Mouse (Mus musculus): Measurements from ENCODE around the gene 5330417H12Rik. TPM values are rescaled to one million over a fixed set of nuclear protein-coding genes. Genes with fewer than 3 reads are reported as not detected.

Gene 5330417H12Rik
- total and polyA plus RNA-seq, 3 experiments = not detected

DNA sequence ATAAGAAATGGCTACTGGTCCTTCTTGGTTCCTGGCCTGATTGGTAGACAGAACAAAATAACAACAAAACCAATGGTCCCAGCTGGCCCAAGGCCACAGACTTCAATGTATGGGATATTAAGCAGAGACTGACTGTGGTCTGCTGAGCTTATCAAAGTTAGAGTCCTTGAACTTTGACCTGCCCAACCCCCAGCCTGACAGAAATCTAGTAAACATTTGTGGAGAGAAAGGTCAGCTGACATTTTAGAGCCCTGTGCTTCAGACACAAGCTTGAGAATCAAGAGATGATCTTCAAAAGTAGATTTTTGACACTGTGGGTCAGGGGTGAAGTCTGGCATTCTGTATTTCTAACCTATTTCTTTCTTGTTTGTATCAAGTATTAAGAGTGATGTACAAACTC lies 28.2 kb downstream of the 5330417H12Rik start:
- TF ChIP-seq ELF1 (IDR thresholded peaks at IDR 0.05; ENCODE audit: low read depth, low read length) = no peak
- no peak for TF ChIP-seq TAL1 (IDR thresholded peaks at IDR 0.05; ENCODE audit: low read length)
- no peaks in the 10 kb centered on the region for H3K9me3 ChIP-seq (replicated peaks; ENCODE audit: insufficient read depth, low read length)
- no peak overlapping the region for H3K9ac ChIP-seq (ENCODE audit: control insufficient read depth, low read depth, low read length, poor library complexity, severe bottlenecking)
- no peaks in the 10 kb centered on the region for H3K79me2 ChIP-seq (ENCODE audit: control insufficient read depth, insufficient read depth, low read length, poor library complexity)
- no peaks in the 10 kb centered on the region for H3K36me3 ChIP-seq (ENCODE audit: control insufficient read depth in 1 of 2, insufficient read depth in 2 of 2, low read length in 2 of 2)
- H3K4me1 ChIP-seq (ENCODE audit: control insufficient read depth in 1 of 2, insufficient read depth in 2 of 2, low read length in 2 of 2) = no peaks in the 10 kb centered on the region
- no peaks in the 10 kb centered on the region for H3K27me3 ChIP-seq (ENCODE audit: control insufficient read depth in 1 of 2, insufficient read depth in 2 of 2, low read length in 2 of 2)
- DNase-seq (ENCODE audit: low read depth, low spot score) = no peak
- H3K4me3 ChIP-seq (ENCODE audit: control insufficient read depth in 1 of 2, insufficient read depth in 1 of 2, low read depth in 2 of 2, low read length in 2 of 2) = no peak overlapping the region
- no peak overlapping the region for H3K27ac ChIP-seq (ENCODE audit: control insufficient read depth, low read depth, low read length)

GRCm38 (mm10) chr7:107595426-107595825 lies 29.5 kb downstream of the 5330417H12Rik start:
- Histone ChIP-seq H3K9ac (ENCODE audit: control insufficient read depth, low read depth, low read length, poor library complexity, severe bottlenecking) (no peak overlapping the region), H3K4me3 (ENCODE audit: control insufficient read depth in 1 of 2, insufficient read depth in 1 of 2, low read depth in 2 of 2, low read length in 2 of 2) (no peak overlapping the region), H3K4me1 (ENCODE audit: control insufficient read depth in 1 of 2, insufficient read depth in 2 of 2, low read length in 2 of 2) (no peaks in the 10 kb centered on the region), H3K27me3 (ENCODE audit: control insufficient read depth in 1 of 2, insufficient read depth in 2 of 2, low read length in 2 of 2) (no peaks in the 10 kb centered on the region), H3K79me2 (ENCODE audit: control insufficient read depth, insufficient read depth, low read length, poor library complexity) (no peaks in the 10 kb centered on the region), H3K36me3 (ENCODE audit: control insufficient read depth in 1 of 2, insufficient read depth in 2 of 2, low read length in 2 of 2) (no peaks in the 10 kb centered on the region), H3K9me3 (replicated peaks; ENCODE audit: insufficient read depth, low read length) (no peaks in the 10 kb centered on the region), H3K27ac (ENCODE audit: control insufficient read depth, low read depth, low read length) (no peak overlapping the region)
- DNase-seq (ENCODE audit: low read depth, low spot score) = no peak
- TF ChIP-seq RCOR1 (IDR thresholded peaks at IDR 0.05; ENCODE audit: low read depth, low read length) (no peak), GATA1 (IDR thresholded peaks at IDR 0.05; ENCODE audit: low read depth, low read length) (no peak), ELF1 (IDR thresholded peaks at IDR 0.05; ENCODE audit: low read depth, low read length) (no peak), RAD21 (IDR thresholded peaks at IDR 0.05; ENCODE audit: low read depth, low read length) (no peak), POLR2A (IDR thresholded peaks at IDR 0.05; ENCODE audit: control insufficient read depth in 1 of 2, insufficient read depth in 1 of 2, low read depth in 1 of 2, low read length in 2 of 2, poor library complexity in 1 of 2) (no peak), MEF2A (IDR thresholded peaks at IDR 0.05; ENCODE audit: extremely low read depth, insufficient replicate concordance, low read depth, low read length, poor library complexity, severe bottlenecking) (no peak), ZMIZ1 (IDR thresholded peaks at IDR 0.05; ENCODE audit: low read depth, low read length) (no peak), MAX (IDR thresholded peaks at IDR 0.05; ENCODE audit: low read length) (no peak), TBP (IDR thresholded peaks at IDR 0.05; ENCODE audit: low read depth, low read length) (no peak), ZNF384 (IDR thresholded peaks at IDR 0.05; ENCODE audit: low read depth, low read length) (no peak), MYC (IDR thresholded peaks at IDR 0.05; ENCODE audit: low read depth, low read length) (no peak), USF1 (IDR thresholded peaks at IDR 0.05; ENCODE audit: low read depth, low read length) (no peak)

GRCm38 (mm10) chr7:107594857-107595402 lies 30.0 kb downstream of the 5330417H12Rik start, which contains the start of gene Ppfibp2:
Ppfibp2 (plus strand) TSS chr7:107595207.
- H3K79me2 ChIP-seq (ENCODE audit: control insufficient read depth, insufficient read depth, low read length, poor library complexity) = no peaks in the 10 kb centered on the region
- H3K9ac ChIP-seq (ENCODE audit: control insufficient read depth, low read depth, low read length, poor library complexity, severe bottlenecking) = no peak within 1 kb of the TSS
- H3K27me3 ChIP-seq (ENCODE audit: control insufficient read depth in 1 of 2, insufficient read depth in 2 of 2, low read length in 2 of 2) = no peaks in the 10 kb centered on the region
- no peak within 1 kb of the TSS for H3K4me3 ChIP-seq (ENCODE audit: control insufficient read depth in 1 of 2, insufficient read depth in 1 of 2, low read depth in 2 of 2, low read length in 2 of 2)
- H3K9me3 ChIP-seq (replicated peaks; ENCODE audit: insufficient read depth, low read length) = no peaks in the 10 kb centered on the region
- DNase-seq (ENCODE audit: low read depth, low spot score) = no peak
- no peaks in the 10 kb centered on the region for H3K4me1 ChIP-seq (ENCODE audit: control insufficient read depth in 1 of 2, insufficient read depth in 2 of 2, low read length in 2 of 2)
- no peak within 1 kb of the TSS for H3K27ac ChIP-seq (ENCODE audit: control insufficient read depth, low read depth, low read length)
- TF ChIP-seq TCF12 (IDR thresholded peaks at IDR 0.05; ENCODE audit: low read depth, low read length) = no peak
- TF ChIP-seq POLR2AphosphoS5 (IDR thresholded peaks at IDR 0.05; ENCODE audit: borderline replicate concordance, low read depth, low read length) = no peak
- no peak for TF ChIP-seq ZNF384 (IDR thresholded peaks at IDR 0.05; ENCODE audit: low read depth, low read length)
- TF ChIP-seq MEF2A (IDR thresholded peaks at IDR 0.05; ENCODE audit: extremely low read depth, insufficient replicate concordance, low read depth, low read length, poor library complexity, severe bottlenecking) = no peak
- TF ChIP-seq MYB (IDR thresholded peaks at IDR 0.05; ENCODE audit: low read depth, low read length) = no peak
- no peak for TF ChIP-seq E2F4 (IDR thresholded peaks at IDR 0.05; ENCODE audit: borderline replicate concordance, low read depth, low read length)
- no peak for TF ChIP-seq KAT2A (conservative IDR thresholded peaks at IDR 0.05; ENCODE audit: low read depth, low read length)
- no peak for TF ChIP-seq MYC (IDR thresholded peaks at IDR 0.05; ENCODE audit: low read depth, low read length)
- H3K36me3 ChIP-seq (ENCODE audit: control insufficient read depth in 1 of 2, insufficient read depth in 2 of 2, low read length in 2 of 2) = no peaks in the 10 kb centered on the region

Measured in MEL (cell line).